Mouse (Mus musculus) embryonic facial prominence, embryonic 14.5 days (tissue): ENCODE data around the gene Olfr645. TPM values are rescaled to one million over a fixed set of nuclear protein-coding genes. Genes with fewer than 3 reads are reported as not detected.

ENCODE experiments used
- ATAC-seq: fragments of 200-750 bp; cut with Nextera tagmentation; 2 replicates; pipeline ENCODE4 v1.8.0; 2017; ENCODE audit warnings: low read depth, moderate number of reproducible peaks, moderate TSS enrichment
- DNase-seq: peaks from one replicate; pipeline ENCODE4 v3.0.0-alpha.2; 2015; ENCODE audit warnings: low spot score
- H3K27ac ChIP-seq: fragments of 300-500 bp; sonication (generic); replicated peaks from 2 replicates; pipeline ENCODE4 v1.5.1; 2014; ENCODE audit warnings: low read depth, mild to moderate bottlenecking, low read length, moderate library complexity
- H3K27me3 ChIP-seq: fragments of 300-500 bp; sonication (generic); replicated peaks from 2 replicates; pipeline ENCODE4 v1.6.1; 2014; ENCODE audit warnings: low read length; ENCODE audit not compliant: control insufficient read depth, insufficient read depth
- H3K36me3 ChIP-seq: fragments of 300-500 bp; sonication (generic); 2 replicates; pipeline ENCODE4 v1.6.1; 2014; ENCODE audit warnings: low read length, mixed read lengths; ENCODE audit not compliant: control insufficient read depth, insufficient read depth
- H3K4me1 ChIP-seq: fragments of 300-500 bp; sonication (generic); 2 replicates; pipeline ENCODE4 v1.6.1; 2014; ENCODE audit warnings: antibody characterized with exemption, low read length; ENCODE audit not compliant: control insufficient read depth, insufficient read depth
- H3K4me2 ChIP-seq: fragments of 300-500 bp; sonication (generic); 2 replicates; pipeline ENCODE4 v1.6.1; 2014; ENCODE audit warnings: low read depth, mild to moderate bottlenecking, low read length, moderate library complexity, mixed read lengths
- H3K4me3 ChIP-seq: fragments of 300-500 bp; sonication (generic); 2 replicates; pipeline ENCODE4 v1.5.1; 2014; ENCODE audit warnings: low read depth, mild to moderate bottlenecking, low read length
- H3K9ac ChIP-seq: fragments of 300-500 bp; sonication (generic); 2 replicates; pipeline ENCODE4 v1.6.1; 2014; ENCODE audit warnings: low read depth, mild to moderate bottlenecking, low read length, moderate library complexity, mixed read lengths
- H3K9me3 ChIP-seq: fragments of 300-500 bp; sonication (generic); 2 replicates; pipeline ENCODE4 v1.6.1; 2016; ENCODE audit warnings: low read length; ENCODE audit not compliant: control insufficient read depth
- WGBS: fragments of 180-500 bp; shearing (Covaris S2); extraction: QIAGEN DNeasy Blood & Tissue Kit; methylation state at CpG from one replicate; pipeline ENCODE4 v1.1.7; 2014; 5-methylcytosine and 5-hydroxymethylcytosine counted together
- polyA plus RNA-seq: library from polyadenylated mRNA; unstranded; fragments of >200 nt; fragmentation: Nextera tagmentation; extraction: Ambion mirVana; gene quantifications from 2 replicates; pipeline ENCODE4 v1.2.1, GENCODE M21; 2014

Olfr645 gene
- not detected in 2 replicates for polyA plus RNA-seq

- no peaks in the 10 kb centered on the region for H3K9me3 ChIP-seq
- WGBS: 51% methylated on average over 1 of the region's 1 CpGs
- ATAC-seq (no peak), DNase-seq (no peak)
- H3K36me3 ChIP-seq: no peaks in the 10 kb centered on the region
- H3K4me1 ChIP-seq: no peaks in the 10 kb centered on the region
- no peak within 1 kb of the TSS for H3K27ac ChIP-seq
- H3K4me3 ChIP-seq: no peak within 1 kb of the TSS
- H3K27me3 ChIP-seq: no peaks in the 10 kb centered on the region
- H3K4me2 ChIP-seq: no peak within 1 kb of the TSS
- H3K9ac ChIP-seq: no peak within 1 kb of the TSS
These were observed at the start of gene Olfr645 for GRCm38 (mm10) chr7:104085365-104085764. Gene Olfr645, minus strand, starts transcription at chr7:104085465.

- Histone ChIP-seq H3K9ac (no peak within 1 kb of the TSS), H3K36me3 (no peaks in the 10 kb centered on the region), H3K27me3 (no peaks in the 10 kb centered on the region), H3K4me3 (no peak within 1 kb of the TSS), H3K9me3 (no peaks in the 10 kb centered on the region), H3K27ac (no peak within 1 kb of the TSS), H3K4me1 (no peaks in the 10 kb centered on the region), H3K4me2 (no peak within 1 kb of the TSS)
- WGBS: 91% methylated on average over 5 of the region's 5 CpGs
- ATAC-seq: no peak
- DNase-seq: no peak
These were observed 44.5 kb upstream of the Olfr645 start, which contains the start of gene Ubqln5 for GRCm38 (mm10) chr7:104129726-104130125. Gene Ubqln5, minus strand, starts transcription at chr7:104129826.

GRCm38 (mm10) chr7:104104757-104104972, 19.4 kb upstream of the Olfr645 start, which contains the start of gene Olfr646:
Gene Olfr646, plus strand, starts transcription at chr7:104104873.
- no peak within 1 kb of the TSS for H3K9ac ChIP-seq
- no peaks in the 10 kb centered on the region for H3K27me3 ChIP-seq
- no peaks in the 10 kb centered on the region for H3K36me3 ChIP-seq
- ATAC-seq (no peak), DNase-seq (no peak)
- H3K4me2 ChIP-seq: no peak within 1 kb of the TSS
- no peak within 1 kb of the TSS for H3K27ac ChIP-seq
- H3K9me3 ChIP-seq: no peaks in the 10 kb centered on the region
- no peak within 1 kb of the TSS for H3K4me3 ChIP-seq
- H3K4me1 ChIP-seq: no peaks in the 10 kb centered on the region

- Histone ChIP-seq H3K4me1 (no peaks in the 10 kb centered on the region), H3K36me3 (no peaks in the 10 kb centered on the region), H3K4me3 (no peak overlapping the region), H3K27me3 (no peaks in the 10 kb centered on the region), H3K9me3 (no peaks in the 10 kb centered on the region), H3K4me2 (no peak overlapping the region), H3K27ac (no peak overlapping the region), H3K9ac (no peak overlapping the region)
- WGBS: 75% methylated on average over 4 of the region's 4 CpGs
- ATAC-seq: no peak
- no peak for DNase-seq
These were observed 18.9 kb upstream of the Olfr645 start for GRCm38 (mm10) chr7:104103913-104104756.

- Histone ChIP-seq H3K27me3 (no peaks in the 10 kb centered on the region), H3K27ac (no peak within 1 kb of the TSS), H3K9me3 (peaks cover 6% of the 10 kb centered on the region; the same call in 1 of the 2 replicates), H3K4me2 (no peak within 1 kb of the TSS), H3K4me1 (no peaks in the 10 kb centered on the region), H3K9ac (no peak within 1 kb of the TSS), H3K4me3 (no peak within 1 kb of the TSS), H3K36me3 (no peaks in the 10 kb centered on the region)
- WGBS: 65% methylated on average over 2 of the region's 2 CpGs
- ATAC-seq (no peak), DNase-seq (no peak)
These were observed 13.5 kb downstream of the Olfr645 start, which contains the start of gene Olfr644 for GRCm38 (mm10) chr7:104071769-104072168. Gene Olfr644, minus strand, starts transcription at chr7:104071869.

- Histone ChIP-seq H3K27ac (no peak within 1 kb of the TSS), H3K36me3 (no peaks in the 10 kb centered on the region), H3K4me3 (no peak within 1 kb of the TSS), H3K27me3 (no peaks in the 10 kb centered on the region), H3K4me2 (no peak within 1 kb of the TSS), H3K4me1 (no peaks in the 10 kb centered on the region), H3K9me3 (no peaks in the 10 kb centered on the region), H3K9ac (no peak within 1 kb of the TSS)
- 56% methylated on average over 2 of the region's 2 CpGs for WGBS
- DNase-seq (no peak), ATAC-seq (no peak)
These were observed 23.9 kb downstream of the Olfr645 start, which contains the start of gene 4930516K23Rik for GRCm38 (mm10) chr7:104061345-104061744. Gene 4930516K23Rik, minus strand, starts transcription at chr7:104061445.

GRCm38 (mm10) chr7:104059215-104059614, 26.1 kb downstream of the Olfr645 start:
- Histone ChIP-seq H3K4me1 (no peaks in the 10 kb centered on the region), H3K9ac (no peak overlapping the region), H3K9me3 (no peaks in the 10 kb centered on the region), H3K4me3 (no peak overlapping the region), H3K4me2 (no peak overlapping the region), H3K36me3 (no peaks in the 10 kb centered on the region), H3K27ac (no peak overlapping the region), H3K27me3 (no peaks in the 10 kb centered on the region)
- WGBS: 88% methylated on average over 1 of the region's 1 CpGs
- ATAC-seq: no peak
- DNase-seq: no peak

- Histone ChIP-seq H3K4me1 (no peaks in the 10 kb centered on the region), H3K4me2 (no peak within 1 kb of the TSS), H3K27ac (no peak within 1 kb of the TSS), H3K27me3 (no peaks in the 10 kb centered on the region), H3K9me3 (no peaks in the 10 kb centered on the region), H3K36me3 (no peaks in the 10 kb centered on the region), H3K4me3 (no peak within 1 kb of the TSS), H3K9ac (no peak within 1 kb of the TSS)
- no peak for ATAC-seq
- 60% methylated on average over 1 of the region's 1 CpGs for WGBS
- DNase-seq: no peak
These were observed 32.7 kb downstream of the Olfr645 start, which contains the start of gene Olfr642 for GRCm38 (mm10) chr7:104052566-104052965. Gene Olfr642, minus strand, starts transcription at chr7:104052666.

- H3K4me3 ChIP-seq: no peak overlapping the region
- 91% methylated on average over 4 of the region's 4 CpGs for WGBS
- no peak for DNase-seq
- H3K27me3 ChIP-seq: no peaks in the 10 kb centered on the region
- no peaks in the 10 kb centered on the region for H3K9me3 ChIP-seq
- no peak for ATAC-seq
- no peak overlapping the region for H3K9ac ChIP-seq
- no peak overlapping the region for H3K27ac ChIP-seq
- no peaks in the 10 kb centered on the region for H3K36me3 ChIP-seq
- H3K4me1 ChIP-seq: no peaks in the 10 kb centered on the region
- H3K4me2 ChIP-seq: no peak overlapping the region
These were observed 34.5 kb downstream of the Olfr645 start for GRCm38 (mm10) chr7:104050745-104051144.
